Mouse (Mus musculus) inflammation-experienced regulatory T-cells, adult 16 weeks (primary cell): ENCODE measurements around the gene Gm11562. TPM values are rescaled to one million over a fixed set of nuclear protein-coding genes. Genes with fewer than 3 reads are reported as not detected.

ENCODE experiments used
- polyA plus RNA-seq: library from polyadenylated mRNA; unstranded; fragments of 100-300 nt; shearing (Covaris generic); gene quantifications from one replicate; pipeline ENCODE4 v1.2.1, GENCODE M21; 2017

The Gm11562 gene
- polyA plus RNA-seq = not detected

GRCm38 (mm10) chr11:99620335-99620734 is at the start of gene Gm11562:
Gene Gm11562 (minus strand): TSS chr11:99620435.

GRCm38 (mm10) chr11:99665860-99666259 is 45.6 kb upstream of the Gm11562 start, which contains the start of gene Krtap4-6:
Gene Krtap4-6 (minus strand): TSS chr11:99665960.

GRCm38 (mm10) chr11:99658467-99659010 is 38.3 kb upstream of the Gm11562 start, which contains the start of gene Gm11563:
Gene Gm11563 (minus strand): TSS chr11:99658960.

GRCm38 (mm10) chr11:99650136-99650535 is 29.9 kb upstream of the Gm11562 start, which contains the start of gene Gm11555:
Gene Gm11555 (minus strand): TSS chr11:99650236.

GRCm38 (mm10) chr11:99643635-99644139 is 23.5 kb upstream of the Gm11562 start, which contains the start of gene Krtap4-7:
Gene Krtap4-7 (minus strand): TSS chr11:99644089.

GRCm38 (mm10) chr11:99634653-99635134 is 14.5 kb upstream of the Gm11562 start, which contains the start of gene Krtap4-2:
Gene Krtap4-2 (minus strand): TSS chr11:99635084.

GRCm38 (mm10) chr11:99628138-99628537 is 7.9 kb upstream of the Gm11562 start, which contains the start of gene Krtap4-1:
Gene Krtap4-1 (minus strand): TSS chr11:99628238.

GRCm38 (mm10) chr11:99614796-99615363 is 5.4 kb downstream of the Gm11562 start, which contains the start of gene Krtap2-4:
Gene Krtap2-4 (minus strand): TSS chr11:99614846.

GRCm38 (mm10) chr11:99610089-99610488 is 10.1 kb downstream of the Gm11562 start, which contains the start of gene Gm11937:
Gene Gm11937 (minus strand): TSS chr11:99610189.

GRCm38 (mm10) chr11:99603208-99603607 is 17.0 kb downstream of the Gm11562 start, which contains the start of gene Gm11938:
Gene Gm11938 (minus strand): TSS chr11:99603308.

GRCm38 (mm10) chr11:99597742-99598141 is 22.5 kb downstream of the Gm11562 start, which contains the start of gene Krtap9-3:
Gene Krtap9-3 (minus strand): TSS chr11:99598105.

GRCm38 (mm10) chr11:99590981-99591380 is 29.3 kb downstream of the Gm11562 start, which contains the start of gene Krtap1-3:
Gene Krtap1-3 (minus strand): TSS chr11:99591339.

GRCm38 (mm10) chr11:99583245-99583704 is 37.0 kb downstream of the Gm11562 start, which contains the start of gene Krtap1-4:
Gene Krtap1-4 (minus strand): TSS chr11:99583654.

GRCm38 (mm10) chr11:99580636-99581035 is 39.6 kb downstream of the Gm11562 start, which contains the start of gene Krtap1-5:
Gene Krtap1-5 (minus strand): TSS chr11:99581016.

Other genes with a start within 250 kb of the Gm11562 start
- not detected for gene Krt28, start 245.5 kb downstream of the Gm11562 start, polyA plus RNA-seq
- gene Krt10, start 231.1 kb downstream of the Gm11562 start, polyA plus RNA-seq = 21.7 TPM
- not detected for gene Krt12, start 198.2 kb downstream of the Gm11562 start, polyA plus RNA-seq
- gene Krt20, start 182.3 kb downstream of the Gm11562 start, polyA plus RNA-seq = not detected
- gene Krt23, start 127.3 kb downstream of the Gm11562 start, polyA plus RNA-seq = not detected
- gene Krt39, start 99.1 kb downstream of the Gm11562 start, polyA plus RNA-seq = not detected
- gene Krt40, start 77.3 kb downstream of the Gm11562 start, polyA plus RNA-seq = not detected
- gene Krtap3-3, start 69.6 kb downstream of the Gm11562 start, polyA plus RNA-seq = not detected
- gene Krtap3-2, start 63.6 kb downstream of the Gm11562 start, polyA plus RNA-seq = not detected
- not detected for gene Gm11939, start 61.0 kb downstream of the Gm11562 start, polyA plus RNA-seq
- not detected for gene Krtap3-1, start 53.8 kb downstream of the Gm11562 start, polyA plus RNA-seq
- not detected for gene Krtap1-5, start 39.4 kb downstream of the Gm11562 start, polyA plus RNA-seq
- gene Krtap1-4, start 36.8 kb downstream of the Gm11562 start, polyA plus RNA-seq = not detected
- not detected for gene Krtap1-3, start 29.1 kb downstream of the Gm11562 start, polyA plus RNA-seq
- not detected for gene Krtap9-3, start 22.3 kb downstream of the Gm11562 start, polyA plus RNA-seq
- not detected for gene Gm11938, start 17.1 kb downstream of the Gm11562 start, polyA plus RNA-seq
- not detected for gene Gm11937, start 10.2 kb downstream of the Gm11562 start, polyA plus RNA-seq
- gene Krtap2-4, start 5.6 kb downstream of the Gm11562 start, polyA plus RNA-seq = not detected
- gene Krtap4-1, start 7.8 kb upstream of the Gm11562 start, polyA plus RNA-seq = not detected
- gene Krtap4-2, start 14.6 kb upstream of the Gm11562 start, polyA plus RNA-seq = not detected
- not detected for gene Krtap4-7, start 23.7 kb upstream of the Gm11562 start, polyA plus RNA-seq
- not detected for gene Gm11555, start 29.8 kb upstream of the Gm11562 start, polyA plus RNA-seq
- not detected for gene Gm11563, start 38.5 kb upstream of the Gm11562 start, polyA plus RNA-seq
- gene Krtap4-6, start 45.5 kb upstream of the Gm11562 start, polyA plus RNA-seq = not detected
- not detected for gene Gm14190, start 70.3 kb upstream of the Gm11562 start, polyA plus RNA-seq
- not detected for gene Gm14180, start 113.9 kb upstream of the Gm11562 start, polyA plus RNA-seq
- not detected for gene Gm11595, start 152.5 kb upstream of the Gm11562 start, polyA plus RNA-seq
- gene Krtap4-8, start 160.3 kb upstream of the Gm11562 start, polyA plus RNA-seq = not detected
- gene Krtap4-9, start 164.8 kb upstream of the Gm11562 start, polyA plus RNA-seq = not detected
- gene Gm11596, start 173.0 kb upstream of the Gm11562 start, polyA plus RNA-seq = not detected
- not detected for gene Gm11569, start 178.5 kb upstream of the Gm11562 start, polyA plus RNA-seq
- gene Gm11554, start 184.0 kb upstream of the Gm11562 start, polyA plus RNA-seq = not detected
- gene Krtap4-13, start 189.5 kb upstream of the Gm11562 start, polyA plus RNA-seq = not detected
- gene Gm11564, start 195.2 kb upstream of the Gm11562 start, polyA plus RNA-seq = not detected
- not detected for gene 2300003K06Rik, start 217.6 kb upstream of the Gm11562 start, polyA plus RNA-seq
- not detected for gene Krtap4-16, start 231.2 kb upstream of the Gm11562 start, polyA plus RNA-seq
- not detected for gene Gm11568, start 237.5 kb upstream of the Gm11562 start, polyA plus RNA-seq
- gene Gm11559, start 244.0 kb upstream of the Gm11562 start, polyA plus RNA-seq = not detected